Mouse (Mus musculus) lung, postnatal 36 days (tissue): ENCODE data around the gene Gm3250.
"Not testable (repeated sequence)": the region's sequence is repeated elsewhere in the genome, so short reads cannot be mapped to it uniquely, and the experiment has no call there.

Source experiments
- DNase-seq: peaks from one replicate; pipeline ENCODE4 v3.0.0; 2022; ENCODE audit warnings: mixed read lengths

Gene Gm3250

DNA sequence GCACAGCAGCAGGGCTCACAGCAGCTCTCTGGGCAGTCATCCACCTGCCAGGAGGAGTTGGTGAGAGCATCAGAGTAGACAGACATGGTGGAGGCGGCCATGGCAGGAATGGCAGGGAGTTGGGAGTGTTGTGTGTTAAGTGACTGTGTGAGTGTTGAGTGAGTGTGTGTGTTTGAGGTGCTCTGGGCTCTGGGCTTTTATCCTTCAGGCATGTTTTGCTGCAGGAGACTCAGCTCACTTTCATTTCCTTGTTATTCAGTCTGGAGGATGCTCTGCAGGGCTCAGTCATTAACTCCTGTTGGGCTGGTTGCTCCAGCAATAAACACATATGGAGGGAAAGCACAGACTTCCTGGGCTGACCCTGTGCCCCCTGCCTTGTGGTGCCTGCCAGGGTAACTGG lies at the start of gene Gm3250:
Gm3250 (minus strand) TSS at position 101 of the 400 bp plus-strand sequence.
- DNase-seq, result not testable (repeated sequence)

DNA sequence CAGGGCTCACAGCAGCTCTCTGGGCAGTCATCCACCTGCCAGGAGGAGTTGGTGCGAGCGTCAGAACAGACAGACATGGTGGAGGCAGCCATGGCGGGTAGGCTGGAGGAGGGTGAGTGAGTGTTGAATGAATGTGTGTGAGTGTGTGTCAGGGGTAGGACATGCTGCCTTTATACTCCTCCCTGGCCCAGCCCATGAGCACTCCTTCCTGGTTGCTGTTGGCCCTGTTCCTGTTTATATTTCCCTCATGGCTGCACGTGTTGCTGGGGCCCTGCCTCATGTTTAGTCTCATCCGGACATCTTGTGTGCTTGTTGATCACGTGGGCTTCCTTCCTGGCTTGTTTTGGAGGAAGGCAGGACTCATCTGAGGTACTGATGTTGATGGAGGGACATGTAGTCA lies 44.6 kb upstream of the Gm3250 start, which contains the start of gene Krtap10-4:
Krtap10-4 (minus strand) TSS at position 145 of the 400 bp plus-strand sequence.
- DNase-seq, result peak; percentile 2

DNA sequence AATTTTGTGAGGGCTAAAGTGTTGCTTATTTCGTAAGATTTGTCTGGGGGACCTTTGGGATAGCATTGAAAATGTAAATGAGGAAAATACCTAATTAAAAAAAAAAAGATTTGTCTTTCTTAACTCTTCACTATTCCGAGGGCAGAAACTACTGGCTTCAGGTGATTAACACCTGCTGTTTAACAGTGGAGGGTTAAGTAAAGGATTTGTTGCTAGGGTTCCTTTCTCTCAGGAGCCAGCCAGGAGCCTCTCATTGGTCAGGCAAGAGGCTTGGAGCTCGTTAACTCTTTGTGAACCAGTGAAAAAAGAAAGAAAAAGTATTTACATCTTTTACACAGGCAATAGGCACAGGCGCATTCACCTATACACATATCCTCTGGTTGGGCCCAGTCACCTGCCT lies 36.9 kb upstream of the Gm3250 start:
- DNase-seq, result no peak

DNA sequence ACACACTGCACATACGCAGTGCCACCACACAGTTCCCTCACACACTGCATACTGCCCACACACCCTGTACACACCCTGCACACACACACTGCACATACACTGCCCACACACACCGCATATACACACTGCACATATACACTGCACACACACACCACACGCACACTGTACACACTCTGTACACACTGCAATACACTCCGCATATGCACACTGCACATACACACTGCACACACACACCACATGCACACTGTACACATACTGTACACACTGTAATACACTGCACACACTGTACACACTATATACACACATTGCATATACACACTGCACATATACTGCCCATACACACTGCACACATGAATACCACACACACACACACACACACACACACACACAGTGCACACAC lies 36.2 kb upstream of the Gm3250 start:
- DNase-seq, result no peak

DNA sequence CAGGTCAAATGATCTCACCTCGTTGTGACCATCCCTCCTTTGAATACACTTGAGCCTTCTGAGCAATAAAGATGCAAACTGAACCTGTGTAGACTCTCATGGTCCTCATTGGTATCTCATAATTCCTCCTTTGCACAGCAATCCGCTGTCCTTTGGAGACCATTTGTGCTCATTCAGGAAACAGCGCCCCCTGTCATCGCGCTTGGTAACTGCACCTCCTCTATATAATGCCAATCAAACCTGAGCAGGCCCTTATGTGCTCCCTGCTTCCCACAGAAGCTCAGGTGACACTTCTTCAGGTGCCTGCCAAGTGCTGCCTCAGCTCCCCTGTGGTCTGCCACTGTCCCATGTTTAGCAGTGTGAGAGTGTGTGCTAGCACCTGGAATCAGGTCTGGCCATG lies 33.2 kb upstream of the Gm3250 start:
- DNase-seq, result peak; percentile 39

DNA sequence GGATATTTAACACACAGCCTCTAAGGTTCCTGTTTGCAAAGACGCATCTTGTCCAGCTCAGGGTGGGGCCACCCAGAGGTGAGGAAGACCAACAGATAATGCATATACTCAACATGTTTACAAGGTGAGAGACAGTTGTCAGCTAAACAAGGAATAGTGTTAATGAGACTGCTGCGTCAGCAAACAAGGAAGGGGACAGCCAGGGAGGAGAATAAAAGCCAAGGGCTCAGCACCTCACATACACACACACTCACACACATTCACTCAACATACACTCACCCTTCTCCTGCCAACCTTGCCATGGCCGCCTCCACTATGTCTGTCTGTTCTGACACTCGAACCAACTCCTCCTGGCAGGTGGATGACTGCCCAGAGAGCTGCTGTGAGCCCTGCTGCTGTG lies 32.0 kb upstream of the Gm3250 start, which contains the start of gene Gm2696:
Gm2696 (plus strand) TSS at position 301 of the 400 bp plus-strand sequence.
- DNase-seq, result no peak

DNA sequence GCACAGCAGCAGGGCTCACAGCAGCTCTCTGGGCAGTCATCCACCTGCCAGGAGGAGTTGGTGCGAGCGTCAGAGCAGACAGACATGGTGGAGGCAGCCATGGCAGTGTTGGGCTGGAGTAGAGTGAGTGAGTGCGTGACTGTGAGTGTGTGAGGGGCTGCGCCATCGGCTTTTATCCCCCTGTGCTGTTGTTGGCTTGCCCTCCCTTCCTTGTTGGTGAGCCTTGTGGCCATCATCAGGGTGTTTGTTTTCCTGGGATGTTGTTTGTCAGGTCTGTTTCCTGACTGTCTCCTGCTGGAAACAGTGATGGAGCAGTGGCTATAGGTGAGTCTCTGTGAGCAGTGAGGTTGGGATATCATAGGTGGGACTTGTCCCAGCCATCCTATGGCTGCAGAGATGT lies 29.4 kb upstream of the Gm3250 start, which contains the start of gene Gm9507:
Gm9507 (minus strand) TSS at position 101 of the 400 bp plus-strand sequence.
- no peak for DNase-seq

DNA sequence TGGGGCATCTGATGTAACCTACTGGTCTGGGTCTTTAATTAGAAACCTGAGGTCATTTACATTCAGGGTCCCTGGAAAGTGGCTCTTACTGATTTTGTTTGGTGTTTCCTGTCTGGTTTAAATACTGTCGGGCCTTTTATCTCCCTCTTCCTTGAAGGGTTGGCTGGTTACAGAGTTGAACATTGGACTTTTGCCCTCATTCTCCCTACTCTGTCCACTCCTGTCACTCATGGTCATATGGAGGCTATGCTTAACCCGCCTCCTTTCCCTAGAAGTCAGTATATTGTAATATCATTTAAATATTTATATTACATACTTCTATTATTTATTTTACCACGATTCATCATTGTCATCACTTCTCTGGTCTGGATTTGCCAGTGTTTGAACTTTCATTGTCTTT lies 21.8 kb upstream of the Gm3250 start:
- no peak for DNase-seq

DNA sequence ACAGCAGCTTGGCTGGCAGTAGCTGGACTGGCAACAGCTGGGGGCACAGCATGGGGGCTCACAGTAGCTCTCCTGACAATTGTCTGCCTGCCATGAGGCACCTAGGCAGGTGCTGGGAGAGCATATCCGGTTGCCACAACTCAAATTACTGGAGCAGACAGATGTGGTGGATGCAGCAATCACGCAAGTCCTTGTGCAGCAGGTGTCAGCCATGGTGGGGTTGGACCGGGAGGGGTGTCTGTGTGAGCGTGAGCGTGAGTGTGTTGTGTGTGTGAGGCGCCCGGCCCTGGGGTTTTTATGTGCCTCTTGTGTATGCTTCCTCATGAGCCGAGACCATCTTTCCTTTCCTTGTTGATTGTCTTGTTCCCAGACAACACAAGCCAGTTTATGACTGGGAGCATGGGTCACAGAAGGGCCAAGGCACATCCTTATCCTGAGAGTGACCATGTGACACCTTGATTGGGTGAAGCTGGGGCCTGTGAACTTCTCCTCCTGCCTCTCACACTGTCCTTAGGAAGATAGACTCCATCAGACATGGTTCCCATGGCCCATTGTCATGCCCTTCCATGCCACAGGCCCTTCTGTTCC lies 16.7 kb upstream of the Gm3250 start, which contains the start of gene Gm19668:
Gm19668 (minus strand) TSS at position 213 of the 588 bp plus-strand sequence.
- DNase-seq, result no peak

DNA sequence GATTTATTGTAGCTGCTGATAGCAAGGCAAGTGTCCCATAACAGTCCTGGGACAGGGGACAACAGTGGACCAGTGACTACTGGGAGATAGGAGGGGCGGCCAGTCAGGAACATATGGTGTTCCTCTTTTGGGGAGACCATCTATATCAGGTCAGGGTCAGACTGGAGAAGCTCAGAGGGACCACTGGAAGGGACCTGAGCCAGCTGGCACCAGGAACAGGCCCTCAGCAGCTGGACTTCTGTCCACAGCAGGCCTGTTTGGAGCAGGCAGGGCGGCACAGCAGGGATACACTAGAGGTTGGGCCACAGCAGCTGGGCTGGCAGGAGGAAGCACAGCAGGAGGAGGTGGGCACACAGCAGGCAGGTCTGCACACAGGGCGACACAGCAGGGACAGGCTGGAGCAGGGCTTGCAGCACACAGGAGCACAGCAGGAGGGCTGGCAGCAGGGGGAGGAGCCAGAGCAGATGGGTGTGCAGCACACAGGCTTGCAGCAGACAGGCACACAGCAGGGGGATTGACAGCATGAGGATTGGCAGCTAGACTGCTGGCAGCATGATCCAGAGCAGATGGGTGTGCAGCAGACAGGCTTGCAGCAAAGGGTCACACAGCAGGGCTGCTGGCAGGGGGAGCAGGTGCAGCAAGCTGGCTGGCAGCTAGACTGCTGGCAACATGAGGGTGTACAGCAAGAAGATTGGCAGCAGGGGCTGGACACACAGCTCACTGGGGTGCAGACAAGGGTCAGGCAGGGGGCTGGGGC lies 16.0 kb upstream of the Gm3250 start:
- not testable (repeated sequence) for DNase-seq

DNA sequence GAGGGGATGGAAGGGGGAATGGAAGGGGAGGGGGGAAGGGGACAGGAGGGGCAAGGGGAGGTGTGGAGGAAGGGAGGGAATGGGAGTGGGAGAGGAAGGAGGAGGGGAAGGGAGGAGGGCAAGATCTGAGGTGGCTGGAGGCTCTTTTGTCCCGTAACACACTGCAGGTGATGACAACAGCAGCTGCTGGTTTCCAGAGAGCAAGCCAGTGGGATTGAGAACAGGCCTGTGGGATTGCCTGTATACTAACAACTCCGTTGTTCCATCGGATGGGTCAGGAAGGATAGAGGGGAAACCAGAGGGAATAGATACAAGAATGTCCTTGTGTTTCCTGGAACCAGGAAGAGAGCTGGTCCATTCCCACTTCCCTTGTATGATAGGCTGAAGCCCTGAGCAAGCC lies 15.3 kb upstream of the Gm3250 start:
- DNase-seq, result no peak

DNA sequence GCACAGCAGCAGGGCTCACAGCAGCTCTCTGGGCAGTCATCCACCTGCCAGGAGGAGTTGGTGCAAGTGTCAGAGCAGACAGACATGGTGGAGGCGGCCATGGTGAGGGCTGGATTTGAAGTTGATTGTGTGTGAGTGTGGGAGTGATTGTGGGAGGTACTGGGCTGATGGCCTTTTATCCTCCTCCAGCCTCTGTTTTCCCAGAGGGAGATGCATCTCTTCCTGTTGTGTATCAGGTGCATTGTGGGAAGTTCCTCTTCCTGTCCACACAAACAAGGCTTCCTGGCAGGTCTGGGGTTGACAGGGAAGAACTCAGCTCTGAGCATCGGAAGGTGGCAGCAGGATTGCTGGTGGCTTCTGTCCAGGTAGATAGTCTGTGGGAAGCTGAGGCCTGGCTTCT lies 12.6 kb upstream of the Gm3250 start, which contains the start of gene Gm9639:
Gm9639 (minus strand) TSS at position 101 of the 400 bp plus-strand sequence.
- no peak for DNase-seq

DNA sequence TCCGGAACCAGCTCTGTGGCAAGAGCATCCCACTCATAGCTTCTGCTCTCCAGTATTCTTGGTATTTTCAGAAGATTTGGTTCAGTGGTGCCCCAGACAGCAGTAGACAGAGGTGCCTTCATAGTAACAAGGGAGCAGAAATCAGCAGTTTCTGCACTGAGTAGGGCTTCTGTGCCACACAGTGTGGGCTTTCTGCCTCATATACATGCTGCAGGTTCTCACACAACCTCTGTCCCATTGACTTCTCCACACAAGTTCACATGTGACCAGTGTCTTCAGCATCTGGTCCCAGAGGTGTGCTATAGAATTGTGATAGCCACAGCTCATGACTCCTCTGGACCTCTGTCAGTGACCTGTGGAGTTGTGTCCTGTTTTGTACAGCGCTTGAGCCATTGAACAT lies 6.3 kb upstream of the Gm3250 start:
- no peak for DNase-seq

DNA sequence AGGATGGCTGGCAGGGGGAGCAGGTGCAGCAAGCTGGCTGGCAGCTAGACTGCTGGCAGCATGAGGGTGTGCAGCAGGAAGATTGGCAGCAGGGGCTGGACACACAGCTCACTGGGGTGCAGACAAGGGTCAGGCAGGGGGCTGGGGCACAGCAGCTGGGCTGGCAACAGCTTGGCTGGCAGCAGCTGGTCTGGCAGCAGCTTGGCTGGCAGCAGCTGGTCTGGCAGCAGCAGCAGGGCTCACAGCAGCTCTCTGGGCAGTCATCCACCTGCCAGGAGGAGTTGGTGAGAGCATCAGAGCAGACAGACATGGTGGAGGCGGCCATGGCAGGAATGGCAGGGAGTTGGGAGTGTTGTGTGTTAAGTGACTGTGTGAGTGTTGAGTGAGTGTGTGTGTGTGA lies 5.5 kb upstream of the Gm3250 start, which contains the start of gene Gm7137:
Gm7137 (minus strand) TSS at position 325 of the 400 bp plus-strand sequence.
- not testable (repeated sequence) for DNase-seq

DNA sequence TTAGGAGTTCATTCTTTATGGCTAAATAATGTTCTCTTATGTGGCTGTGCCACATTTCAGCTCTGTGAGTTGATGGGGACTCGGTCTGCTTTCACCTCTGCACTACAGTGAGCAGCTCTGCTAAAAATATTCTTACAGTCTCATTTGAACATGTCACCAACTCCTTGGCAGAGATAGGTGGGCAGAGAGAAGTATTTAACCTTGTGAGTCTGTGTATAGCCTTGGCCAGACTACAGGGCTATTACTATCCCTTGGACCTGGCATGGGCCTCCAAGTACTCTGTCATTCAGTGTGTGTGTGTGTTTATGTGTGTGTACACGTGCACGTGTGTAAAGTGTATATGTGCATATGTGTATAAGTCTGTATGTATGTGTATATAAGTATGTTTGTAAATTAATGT lies 1.1 kb upstream of the Gm3250 start:
- not testable (repeated sequence) for DNase-seq

DNA sequence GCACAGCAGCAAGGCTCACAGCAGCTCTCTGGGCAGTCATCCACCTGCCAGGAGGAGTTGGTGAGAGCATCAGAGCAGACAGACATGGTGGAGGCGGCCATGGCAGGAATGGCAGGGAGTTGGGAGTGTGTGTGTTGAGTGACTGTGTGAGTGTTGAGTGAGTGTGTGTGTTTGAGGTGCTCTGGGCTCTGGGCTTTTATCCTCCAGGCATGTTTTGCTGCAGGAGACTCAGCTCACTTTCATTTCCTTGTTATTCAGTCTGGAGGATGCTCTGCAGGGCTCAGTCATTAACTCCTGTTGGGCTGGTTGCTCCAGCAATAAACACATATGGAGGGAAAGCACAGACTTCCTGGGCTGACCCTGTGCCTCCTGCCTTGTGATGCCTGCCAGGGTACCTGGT lies 5.5 kb downstream of the Gm3250 start, which contains the start of gene Gm7138:
Gm7138 (minus strand) TSS at position 101 of the 400 bp plus-strand sequence.
- DNase-seq, result not testable (repeated sequence)

DNA sequence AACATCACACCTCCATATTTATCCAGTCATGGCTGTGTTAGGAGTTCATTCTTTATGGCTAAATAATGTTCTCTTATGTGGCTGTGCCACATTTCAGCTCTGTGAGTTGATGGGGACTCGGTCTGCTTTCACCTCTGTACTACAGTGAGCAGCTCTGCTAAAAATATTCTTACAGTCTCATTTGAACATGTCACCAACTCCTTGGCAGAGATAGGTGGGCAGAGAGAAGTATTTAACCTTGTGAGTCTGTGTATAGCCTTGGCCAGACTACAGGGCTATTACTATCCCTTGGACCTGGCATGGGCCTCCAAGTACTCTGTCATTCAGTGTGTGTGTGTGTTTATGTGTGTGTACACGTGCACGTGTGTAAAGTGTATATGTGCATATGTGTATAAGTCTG lies 10.2 kb downstream of the Gm3250 start:
- not testable (repeated sequence) for DNase-seq

DNA sequence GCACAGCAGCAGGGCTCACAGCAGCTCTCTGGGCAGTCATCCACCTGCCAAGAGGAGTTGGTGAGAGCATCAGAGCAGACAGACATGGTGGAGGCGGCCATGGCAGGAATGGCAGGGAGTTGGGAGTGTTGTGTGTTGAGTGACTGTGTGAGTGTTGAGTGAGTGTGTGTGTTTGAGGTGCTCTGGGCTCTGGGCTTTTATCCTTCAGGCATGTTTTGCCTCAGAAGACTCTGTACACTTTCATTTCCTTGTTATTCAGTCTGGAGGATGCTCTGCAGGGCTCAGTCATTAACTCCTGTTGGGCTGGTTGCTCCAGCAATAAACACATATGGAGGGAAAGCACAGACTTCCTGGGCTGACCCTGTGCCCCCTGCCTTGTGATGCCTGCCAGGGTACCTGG lies 11.1 kb downstream of the Gm3250 start, which contains the start of gene Gm3238:
Gm3238 (minus strand) TSS at position 101 of the 400 bp plus-strand sequence.
- not testable (repeated sequence) for DNase-seq

DNA sequence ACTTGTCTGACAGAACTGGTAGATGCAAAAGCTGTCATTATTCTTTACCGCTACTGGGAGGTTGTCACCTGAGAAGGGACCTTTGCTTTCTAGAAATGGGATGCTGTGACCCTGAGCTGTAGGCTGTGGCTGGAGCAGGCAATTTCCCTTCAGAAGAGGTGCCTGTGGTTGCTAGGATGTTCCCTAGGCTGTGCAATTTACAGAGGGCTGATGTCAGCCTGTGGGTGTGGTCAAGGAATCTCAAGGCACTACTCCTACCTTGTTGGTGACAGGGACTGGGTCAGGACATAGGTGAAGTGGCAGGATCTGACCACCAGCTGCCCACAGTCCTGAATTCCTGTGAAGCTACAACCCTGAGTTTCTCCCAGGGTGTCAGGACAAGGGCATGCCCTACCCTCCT lies 12.6 kb downstream of the Gm3250 start:
- no peak for DNase-seq

DNA sequence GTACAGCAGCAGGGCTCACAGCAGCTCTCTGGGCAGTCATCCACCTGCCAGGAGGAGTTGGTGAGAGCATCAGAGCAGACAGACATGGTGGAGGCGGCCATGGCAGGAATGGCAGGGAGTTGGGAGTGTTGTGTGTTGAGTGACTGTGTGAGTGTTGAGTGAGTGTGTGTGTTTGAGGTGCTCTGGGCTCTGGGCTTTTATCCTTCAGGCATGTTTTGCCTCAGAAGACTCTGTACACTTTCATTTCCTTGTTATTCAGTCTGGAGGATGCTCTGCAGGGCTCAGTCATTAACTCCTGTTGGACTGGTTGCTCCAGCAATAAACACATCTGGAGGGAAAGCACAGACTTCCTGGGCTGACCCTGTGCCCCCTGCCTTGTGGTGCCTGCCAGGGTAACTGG lies 22.8 kb downstream of the Gm3250 start, which contains the start of gene Gm3233:
Gm3233 (minus strand) TSS at position 101 of the 400 bp plus-strand sequence.
- DNase-seq, result not testable (repeated sequence)

DNA sequence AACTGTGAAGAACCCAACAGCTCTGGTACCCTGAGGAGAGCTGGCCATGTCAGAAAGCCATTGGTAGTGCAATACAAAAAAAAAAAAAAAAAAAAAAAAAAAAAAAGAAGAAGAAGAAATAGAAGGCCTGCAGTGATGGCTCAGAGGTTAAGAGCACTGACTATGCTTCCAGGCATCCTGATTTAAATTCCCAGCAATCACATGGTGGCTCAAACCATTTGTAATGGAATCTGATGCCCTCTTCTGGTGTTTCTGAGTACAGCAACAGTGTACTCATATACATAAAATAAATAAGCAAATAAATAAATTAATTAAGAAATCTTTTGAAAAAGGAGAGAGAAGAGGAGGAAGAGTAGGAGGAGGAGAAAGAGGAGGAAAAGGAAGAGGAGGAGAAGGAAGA lies 28.9 kb downstream of the Gm3250 start:
- no peak for DNase-seq

DNA sequence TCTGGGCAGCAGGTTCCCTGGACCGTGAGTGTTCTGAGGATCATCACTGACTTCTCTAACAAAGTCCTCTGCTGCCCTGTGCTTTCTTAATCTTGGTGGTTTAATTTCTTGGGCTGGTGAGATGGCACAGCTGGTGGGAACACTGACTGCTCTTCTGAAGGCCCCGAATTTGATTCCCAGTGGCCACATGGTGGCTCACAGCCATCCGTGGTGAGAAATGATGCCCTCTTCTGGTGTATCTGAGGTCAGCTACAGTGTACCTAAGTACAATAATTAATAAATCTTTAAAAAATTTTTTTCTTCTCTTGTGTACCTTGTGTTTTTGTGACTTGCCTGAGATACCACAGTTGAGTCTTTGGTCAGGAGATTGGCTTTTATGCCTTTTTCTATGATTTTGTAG lies 30.0 kb downstream of the Gm3250 start:
- not testable (repeated sequence) for DNase-seq

DNA sequence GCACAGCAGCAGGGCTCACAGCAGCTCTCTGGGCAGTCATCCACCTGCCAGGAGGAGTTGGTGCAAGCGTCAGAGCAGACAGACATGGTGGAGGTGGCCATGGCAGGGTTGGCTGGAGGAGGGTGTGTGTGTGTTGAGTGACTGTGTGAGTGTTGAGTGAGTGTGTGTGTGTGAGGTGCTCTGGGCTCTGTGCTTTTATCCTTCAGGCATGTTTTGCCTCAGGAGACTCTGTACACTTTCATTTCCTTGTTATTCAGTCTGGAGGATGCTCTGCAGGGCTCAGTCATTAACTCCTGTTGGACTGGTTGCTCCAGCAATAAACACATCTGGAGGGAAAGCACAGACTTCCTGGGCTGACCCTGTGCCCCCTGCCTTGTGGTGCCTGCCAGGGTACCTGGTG lies 31.1 kb downstream of the Gm3250 start, which contains the start of gene Gm9736:
Gm9736 (minus strand) TSS at position 101 of the 400 bp plus-strand sequence.
- not testable (repeated sequence) for DNase-seq
